Mouse (Mus musculus): Measurements from ENCODE around the gene Ccdc34. TPM values are rescaled to one million over a fixed set of nuclear protein-coding genes. Genes with fewer than 3 reads are reported as not detected.
A peak's percentile ranks its signal among the peaks of the same experiment; 100 is the strongest.

Gene Ccdc34
- polyA plus RNA-seq, 1 experiment from 2014 or later = 59.0 TPM

DNA sequence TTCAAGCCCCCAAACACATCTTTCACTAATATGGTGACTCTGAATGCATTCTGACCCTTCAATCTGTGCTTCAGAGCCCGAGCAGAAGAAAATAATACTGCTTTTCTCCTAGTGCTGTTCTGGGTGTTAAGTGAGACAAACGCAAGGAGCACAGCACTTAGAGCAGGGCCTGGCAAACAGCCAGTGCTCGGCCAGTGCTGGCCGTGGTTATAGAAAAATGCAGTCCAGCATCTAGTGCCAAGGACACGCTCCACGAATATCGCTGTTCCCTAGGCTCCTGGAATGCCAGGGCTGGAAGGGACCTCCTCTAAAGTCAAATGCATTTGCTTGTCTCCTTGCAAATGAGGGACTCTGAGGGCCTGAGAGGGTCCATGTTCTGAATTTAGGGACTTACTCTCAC is 160.3 kb downstream of the Ccdc34 start:
- peaks cover 4% of the 10 kb centered on the region for H3K4me1 ChIP-seq (ENCODE audit: control insufficient read depth, insufficient read depth, low read length)
- DNase-seq (ENCODE audit: low spot score, missing footprints) = no peak
- no peak overlapping the region for H3K27ac ChIP-seq (ENCODE audit: low read depth, low read length)

DNA sequence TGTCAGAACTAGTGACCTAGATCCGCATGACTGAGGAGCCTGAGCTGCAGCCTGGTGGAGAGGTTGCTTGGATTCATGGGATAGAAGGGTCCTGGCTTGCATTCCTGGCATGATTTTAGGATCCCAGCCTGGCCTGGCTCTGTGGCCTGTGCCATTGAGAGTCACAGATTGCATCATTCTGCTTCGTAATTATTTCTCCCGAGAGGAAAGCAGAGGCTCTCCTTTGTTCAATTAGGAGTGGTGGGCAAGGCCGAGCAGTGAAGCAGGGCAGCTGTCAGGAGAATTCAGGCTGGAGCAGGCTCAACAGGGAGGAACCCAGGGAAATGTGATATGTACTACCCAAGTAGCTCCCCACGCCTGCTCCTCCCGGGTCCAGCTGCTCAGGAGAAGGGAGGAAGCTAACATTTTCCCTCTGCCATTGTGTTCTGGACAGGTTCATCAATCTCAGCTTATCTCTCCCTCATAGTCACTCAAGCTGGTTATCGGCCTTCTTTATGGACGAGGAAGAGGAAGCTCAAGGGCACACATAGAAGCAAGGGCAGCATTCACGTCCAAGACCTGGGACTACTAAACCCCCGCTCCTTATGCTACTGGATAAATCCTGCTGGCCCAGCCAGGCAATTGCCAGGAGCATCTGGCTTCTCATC is 162.2 kb downstream of the Ccdc34 start:
- Histone ChIP-seq H3K9me3 (ENCODE audit: control insufficient read depth, low read length) (no peaks in the 10 kb centered on the region), H3K27ac (ENCODE audit: low read depth, low read length) (no peak overlapping the region), H3K4me1 (ENCODE audit: control insufficient read depth, insufficient read depth, low read length) (peaks cover 4% of the 10 kb centered on the region), H3K4me2 (no peak overlapping the region), H3K27me3 (ENCODE audit: control insufficient read depth, insufficient read depth, low read length) (no peaks in the 10 kb centered on the region), H3K36me3 (ENCODE audit: control insufficient read depth, insufficient read depth, low read length) (no peaks in the 10 kb centered on the region), H3K4me3 (ENCODE audit: low read depth, low read length) (no peak overlapping the region), H3K9ac (ENCODE audit: low read length) (0 out of 2 replicates have a peak overlapping the region, but pooled peaks have one; percentile 24)
- DNase-seq (ENCODE audit: low spot score, missing footprints) (peak; percentile 88), ATAC-seq (ENCODE audit: low FRiP score) (peak; percentile 67)
- WGBS = 41% methylated on average over 9 of the region's 10 CpGs

More for the DNA sequence above, 160.3 kb downstream of the Ccdc34 start:
- 79% methylated on average over 7 of the region's 7 CpGs for WGBS
- H3K27me3 ChIP-seq (ENCODE audit: control insufficient read depth, insufficient read depth, low read length) = no peaks in the 10 kb centered on the region
- no peaks in the 10 kb centered on the region for H3K36me3 ChIP-seq (ENCODE audit: control insufficient read depth, insufficient read depth, low read length)
- H3K9me3 ChIP-seq (ENCODE audit: control insufficient read depth, low read length) = no peaks in the 10 kb centered on the region
- no peak overlapping the region for H3K4me2 ChIP-seq
- H3K4me3 ChIP-seq (ENCODE audit: low read depth, low read length) = no peak overlapping the region
- no peak for ATAC-seq (ENCODE audit: low FRiP score)
- H3K9ac ChIP-seq (ENCODE audit: low read length) = no peak overlapping the region

DNA sequence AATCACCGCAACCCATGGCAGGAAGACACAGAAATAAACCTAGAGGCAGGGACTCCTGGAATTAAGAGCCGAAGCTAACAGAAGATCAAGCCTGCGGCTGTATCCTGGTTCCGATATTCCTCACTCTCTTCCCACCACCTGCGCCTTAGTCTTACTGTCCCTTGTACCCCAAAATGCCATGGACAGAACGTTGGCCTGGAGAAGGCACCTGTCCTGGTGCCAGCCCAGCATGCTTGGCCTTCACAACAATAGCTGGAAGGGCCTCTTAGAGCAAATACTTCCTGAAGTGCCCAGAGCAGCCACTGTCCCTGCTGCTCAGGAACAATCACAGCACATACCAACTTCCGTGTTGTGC is 162.7 kb downstream of the Ccdc34 start:
- Histone ChIP-seq H3K27ac (ENCODE audit: low read depth, low read length) (no peak overlapping the region), H3K4me1 (ENCODE audit: control insufficient read depth, insufficient read depth, low read length) (peaks cover 4% of the 10 kb centered on the region)
- no peak for ATAC-seq (ENCODE audit: low FRiP score)

GRCm38 (mm10) chr2:110181666-110182065 is 164.0 kb downstream of the Ccdc34 start:
- DNase-seq (ENCODE audit: low spot score, missing footprints) (no peak), ATAC-seq (ENCODE audit: low FRiP score) (no peak)
- H3K36me3 ChIP-seq (ENCODE audit: control insufficient read depth, insufficient read depth, low read length) = no peaks in the 10 kb centered on the region
- H3K4me1 ChIP-seq (ENCODE audit: control insufficient read depth, insufficient read depth, low read length) = peaks cover 4% of the 10 kb centered on the region
- no peaks in the 10 kb centered on the region for H3K27me3 ChIP-seq (ENCODE audit: control insufficient read depth, insufficient read depth, low read length)
- no peak overlapping the region for H3K27ac ChIP-seq (ENCODE audit: low read depth, low read length)
- H3K9ac ChIP-seq (ENCODE audit: low read length) = no peak overlapping the region
- no peak overlapping the region for H3K4me3 ChIP-seq (ENCODE audit: low read depth, low read length)
- no peaks in the 10 kb centered on the region for H3K9me3 ChIP-seq (ENCODE audit: control insufficient read depth, low read length)
- 72% methylated on average over 6 of the region's 6 CpGs for WGBS
- no peak overlapping the region for H3K4me2 ChIP-seq

More for the DNA sequence above, 162.7 kb downstream of the Ccdc34 start:
- DNase-seq (ENCODE audit: low spot score, missing footprints) = no peak
- Histone ChIP-seq H3K4me3 (ENCODE audit: low read depth, low read length) (no peak overlapping the region), H3K4me2 (no peak overlapping the region), H3K27me3 (ENCODE audit: control insufficient read depth, insufficient read depth, low read length) (no peaks in the 10 kb centered on the region), H3K9me3 (ENCODE audit: control insufficient read depth, low read length) (no peaks in the 10 kb centered on the region), H3K36me3 (ENCODE audit: control insufficient read depth, insufficient read depth, low read length) (no peaks in the 10 kb centered on the region), H3K9ac (ENCODE audit: low read length) (no peak overlapping the region)
- WGBS = 90% methylated on average over 7 of the region's 7 CpGs

- DNase-seq (ENCODE audit: low spot score, missing footprints) = no peak
- 67% methylated on average over 6 of the region's 6 CpGs for WGBS
- H3K9ac ChIP-seq (ENCODE audit: low read length) = no peak overlapping the region
- no peak overlapping the region for H3K4me3 ChIP-seq (ENCODE audit: low read depth, low read length)
- H3K36me3 ChIP-seq (ENCODE audit: control insufficient read depth, insufficient read depth, low read length) = no peaks in the 10 kb centered on the region
- ATAC-seq (ENCODE audit: low FRiP score) = no peak
- peaks cover 4% of the 10 kb centered on the region for H3K4me1 ChIP-seq (ENCODE audit: control insufficient read depth, insufficient read depth, low read length)
- H3K9me3 ChIP-seq (ENCODE audit: control insufficient read depth, low read length) = no peaks in the 10 kb centered on the region
- H3K27me3 ChIP-seq (ENCODE audit: control insufficient read depth, insufficient read depth, low read length) = no peaks in the 10 kb centered on the region
- H3K27ac ChIP-seq (ENCODE audit: low read depth, low read length) = no peak overlapping the region
- no peak overlapping the region for H3K4me2 ChIP-seq
Observed at GRCm38 (mm10) chr2:110182248-110182647, 164.6 kb downstream of the Ccdc34 start.

- H3K4me1 ChIP-seq (ENCODE audit: control insufficient read depth, insufficient read depth, low read length) = peaks cover 4% of the 10 kb centered on the region
- H3K9ac ChIP-seq (ENCODE audit: low read length) = no peak overlapping the region
- H3K4me3 ChIP-seq (ENCODE audit: low read depth, low read length) = no peak overlapping the region
- no peaks in the 10 kb centered on the region for H3K36me3 ChIP-seq (ENCODE audit: control insufficient read depth, insufficient read depth, low read length)
- H3K27me3 ChIP-seq (ENCODE audit: control insufficient read depth, insufficient read depth, low read length) = no peaks in the 10 kb centered on the region
- no peak for DNase-seq (ENCODE audit: low spot score, missing footprints)
- H3K9me3 ChIP-seq (ENCODE audit: control insufficient read depth, low read length) = no peaks in the 10 kb centered on the region
- WGBS = 39% methylated on average over 4 of the region's 4 CpGs
- ATAC-seq (ENCODE audit: low FRiP score) = no peak
- no peak overlapping the region for H3K4me2 ChIP-seq
- H3K27ac ChIP-seq (ENCODE audit: low read depth, low read length) = no peak overlapping the region
Observed at GRCm38 (mm10) chr2:110182795-110183486, 165.3 kb downstream of the Ccdc34 start.

DNA sequence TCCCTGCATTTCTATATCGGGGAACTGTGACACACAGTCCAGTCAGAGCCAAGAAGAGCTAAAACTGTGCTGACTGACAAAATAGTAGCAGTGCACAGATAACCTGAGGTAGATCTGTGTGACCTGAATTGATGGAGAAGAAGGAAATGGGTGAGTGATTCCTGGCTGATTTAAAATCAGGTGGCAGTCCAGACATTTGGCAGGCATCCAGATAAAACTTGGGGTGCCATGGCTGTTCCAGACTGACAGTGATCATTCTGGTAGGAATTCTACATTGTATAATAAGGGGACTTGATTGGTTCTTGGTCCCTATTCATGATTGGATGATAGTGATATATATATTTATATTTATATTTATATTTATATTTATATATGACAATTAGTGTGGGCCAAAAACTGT is 166.5 kb downstream of the Ccdc34 start:
- 91% methylated on average over 1 of the region's 1 CpGs for WGBS
- Histone ChIP-seq H3K9ac (ENCODE audit: low read length) (no peak overlapping the region), H3K27me3 (ENCODE audit: control insufficient read depth, insufficient read depth, low read length) (no peaks in the 10 kb centered on the region), H3K4me3 (ENCODE audit: low read depth, low read length) (no peak overlapping the region), H3K4me1 (ENCODE audit: control insufficient read depth, insufficient read depth, low read length) (peaks cover 4% of the 10 kb centered on the region), H3K27ac (ENCODE audit: low read depth, low read length) (no peak overlapping the region), H3K9me3 (ENCODE audit: control insufficient read depth, low read length) (no peaks in the 10 kb centered on the region), H3K4me2 (no peak overlapping the region), H3K36me3 (ENCODE audit: control insufficient read depth, insufficient read depth, low read length) (no peaks in the 10 kb centered on the region)
- ATAC-seq (ENCODE audit: low FRiP score) (no peak), DNase-seq (ENCODE audit: low spot score, missing footprints) (no peak)

GRCm38 (mm10) chr2:110186427-110186980 is 168.9 kb downstream of the Ccdc34 start:
- Histone ChIP-seq H3K9me3 (ENCODE audit: control insufficient read depth, low read length) (no peaks in the 10 kb centered on the region), H3K27me3 (ENCODE audit: control insufficient read depth, insufficient read depth, low read length) (no peaks in the 10 kb centered on the region), H3K9ac (ENCODE audit: low read length) (no peak overlapping the region), H3K4me3 (ENCODE audit: low read depth, low read length) (no peak overlapping the region), H3K27ac (ENCODE audit: low read depth, low read length) (no peak overlapping the region), H3K4me2 (no peak overlapping the region), H3K36me3 (ENCODE audit: control insufficient read depth, insufficient read depth, low read length) (no peaks in the 10 kb centered on the region), H3K4me1 (ENCODE audit: control insufficient read depth, insufficient read depth, low read length) (no peaks in the 10 kb centered on the region)
- ATAC-seq (ENCODE audit: low FRiP score) = no peak
- DNase-seq (ENCODE audit: low spot score, missing footprints) = no peak
- 72% methylated on average over 6 of the region's 6 CpGs for WGBS

GRCm38 (mm10) chr2:110188696-110189397 is 171.2 kb downstream of the Ccdc34 start:
- Histone ChIP-seq H3K27ac (ENCODE audit: low read depth, low read length) (no peak overlapping the region), H3K4me2 (no peak overlapping the region), H3K4me1 (ENCODE audit: control insufficient read depth, insufficient read depth, low read length) (peaks cover 14% of the 10 kb centered on the region), H3K36me3 (ENCODE audit: control insufficient read depth, insufficient read depth, low read length) (no peaks in the 10 kb centered on the region), H3K9ac (ENCODE audit: low read length) (no peak overlapping the region), H3K4me3 (ENCODE audit: low read depth, low read length) (no peak overlapping the region), H3K9me3 (ENCODE audit: control insufficient read depth, low read length) (no peaks in the 10 kb centered on the region), H3K27me3 (ENCODE audit: control insufficient read depth, insufficient read depth, low read length) (no peaks in the 10 kb centered on the region; the same call in 1 of the 2 replicates)
- DNase-seq (ENCODE audit: low spot score, missing footprints) (no peak), ATAC-seq (ENCODE audit: low FRiP score) (no peak)
- 90% methylated on average over 4 of the region's 4 CpGs for WGBS
